Mouse (Mus musculus): ENCODE data around the gene Numb.

The Numb gene

DNA sequence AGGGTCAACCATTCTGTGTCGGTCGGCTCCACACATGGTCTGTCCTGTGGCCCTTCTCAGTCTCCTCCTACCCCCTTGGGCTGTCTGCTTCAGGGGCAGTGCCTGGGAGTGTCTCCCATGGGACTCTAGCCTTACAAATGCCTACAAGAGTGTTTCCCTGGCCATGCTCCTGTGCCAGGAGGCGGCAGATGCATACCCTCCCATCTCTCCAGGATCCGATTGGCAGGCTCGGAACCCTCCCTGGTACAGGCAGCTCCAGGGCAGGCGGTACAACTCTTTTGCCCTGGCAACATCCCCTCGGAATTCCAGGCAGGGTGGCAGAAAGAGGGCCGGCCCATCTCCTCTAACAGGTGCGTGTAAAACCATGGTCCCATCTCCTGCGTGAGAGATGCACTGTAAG lies 139.1 kb downstream of the Numb start:
- no peak for DNase-seq (ENCODE audit: low read depth, low spot score)

DNA sequence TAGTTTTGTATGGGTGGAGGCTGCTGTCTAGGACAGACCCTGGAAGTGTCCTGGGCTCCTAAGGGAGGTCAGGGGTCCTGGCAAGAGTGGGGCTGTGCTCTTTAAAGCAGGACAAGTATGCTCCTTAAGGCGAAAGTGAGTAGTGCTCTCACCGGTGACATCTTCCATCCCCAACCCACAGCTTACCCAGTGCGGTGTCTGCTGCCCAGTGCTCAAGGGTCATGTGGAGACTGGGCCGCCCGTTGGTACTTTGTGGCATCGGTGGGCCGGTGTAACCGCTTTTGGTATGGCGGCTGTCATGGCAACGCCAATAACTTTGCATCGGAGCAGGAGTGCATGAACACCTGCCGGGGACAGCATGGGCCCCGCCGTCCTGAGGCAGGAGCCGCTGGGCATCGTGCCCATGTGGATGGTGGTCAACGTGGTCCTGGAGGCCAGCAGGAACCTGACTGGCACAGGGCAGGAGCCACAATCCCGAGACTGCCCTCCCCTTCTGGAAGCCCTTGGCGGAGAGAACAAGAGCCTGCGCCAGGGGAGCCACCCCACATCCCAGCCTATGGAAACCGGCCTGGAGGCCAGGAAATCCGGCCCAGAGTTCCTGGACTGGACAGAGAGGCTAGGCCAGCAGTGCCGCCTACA lies 140.0 kb downstream of the Numb start:
- DNase-seq (ENCODE audit: low read depth, low spot score) = no peak

DNA sequence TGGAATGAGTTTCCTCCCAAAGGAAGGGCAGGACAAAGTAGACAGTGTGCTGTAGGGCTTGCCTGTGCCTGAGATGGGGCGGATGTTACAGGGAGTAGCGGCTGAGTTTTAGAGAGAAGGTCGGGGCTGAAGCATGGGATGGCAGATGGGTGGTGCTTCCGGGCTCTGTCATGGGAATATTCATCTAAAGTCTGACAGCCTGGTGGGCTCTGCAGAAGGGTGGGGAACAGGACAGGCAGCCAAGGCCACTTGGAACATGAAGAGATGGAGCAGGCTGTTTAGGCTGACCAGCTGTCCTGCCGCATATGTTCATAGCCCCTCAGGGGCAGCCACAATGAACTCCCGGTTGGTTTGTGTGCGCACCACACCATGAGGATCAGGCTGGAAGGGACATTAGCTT lies 140.5 kb downstream of the Numb start:
- no peak for DNase-seq (ENCODE audit: low read depth, low spot score)

DNA sequence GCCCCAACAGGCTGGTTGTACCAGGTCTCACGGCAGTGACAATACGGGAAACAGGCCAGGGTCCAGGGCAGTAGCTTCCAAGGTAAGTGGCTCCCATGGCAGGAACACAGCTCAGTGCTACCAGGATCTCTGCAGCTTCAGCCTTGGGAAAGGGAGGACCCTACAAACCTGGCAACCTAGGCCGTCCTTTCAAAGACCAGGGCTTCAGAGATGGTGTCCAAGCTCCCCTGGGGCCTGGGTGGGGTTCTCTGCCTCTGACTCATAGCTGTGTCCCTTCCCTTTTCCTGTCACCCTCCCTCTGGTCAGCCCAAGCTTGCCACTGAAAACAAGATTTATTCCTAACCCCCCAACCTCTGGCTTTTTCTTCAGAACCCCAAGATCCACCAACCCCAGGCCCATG lies 141.6 kb downstream of the Numb start:
- no peak for DNase-seq (ENCODE audit: low read depth, low spot score)

DNA sequence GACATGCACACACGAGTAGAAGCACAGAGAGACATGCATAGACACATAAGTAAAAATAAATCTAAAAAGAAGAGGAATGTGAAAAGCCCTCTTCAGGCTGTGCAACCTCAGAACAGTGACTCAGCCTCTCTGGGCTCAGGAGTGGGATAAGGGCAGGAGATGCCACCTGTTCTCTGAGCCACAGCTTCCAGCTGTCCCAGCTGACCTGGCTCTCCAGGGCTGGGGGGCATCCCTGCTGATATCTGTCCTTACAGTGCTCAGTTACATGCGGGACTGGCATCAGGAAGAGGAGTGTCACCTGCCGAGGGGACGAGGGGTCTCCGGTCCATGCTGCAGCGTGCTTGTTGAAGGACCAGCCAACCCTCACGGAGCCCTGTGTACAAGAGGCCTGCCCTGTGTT lies 145.0 kb downstream of the Numb start:
- DNase-seq (ENCODE audit: low read depth, low spot score) = no peak

DNA sequence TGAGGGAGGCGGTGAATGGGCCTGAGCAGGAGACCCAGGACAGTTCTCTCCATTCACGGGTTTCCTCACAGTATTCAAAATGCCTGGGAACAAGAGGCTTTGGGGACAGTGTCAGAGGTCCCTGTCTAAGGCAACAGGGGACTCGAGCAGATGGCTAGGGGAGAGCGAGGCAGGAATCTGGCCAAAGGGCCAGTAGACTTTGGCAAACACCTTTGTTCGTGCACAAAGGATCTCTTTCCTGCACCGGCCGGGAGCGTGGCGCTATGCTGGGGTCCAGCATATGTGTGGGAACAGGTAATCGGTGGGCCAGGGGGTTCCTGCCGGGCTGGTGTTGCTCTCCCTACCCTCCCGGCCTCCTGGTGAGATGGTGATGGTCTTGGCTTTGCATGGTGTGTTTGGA lies 146.1 kb downstream of the Numb start:
- DNase-seq (ENCODE audit: low read depth, low spot score) = no peak

DNA sequence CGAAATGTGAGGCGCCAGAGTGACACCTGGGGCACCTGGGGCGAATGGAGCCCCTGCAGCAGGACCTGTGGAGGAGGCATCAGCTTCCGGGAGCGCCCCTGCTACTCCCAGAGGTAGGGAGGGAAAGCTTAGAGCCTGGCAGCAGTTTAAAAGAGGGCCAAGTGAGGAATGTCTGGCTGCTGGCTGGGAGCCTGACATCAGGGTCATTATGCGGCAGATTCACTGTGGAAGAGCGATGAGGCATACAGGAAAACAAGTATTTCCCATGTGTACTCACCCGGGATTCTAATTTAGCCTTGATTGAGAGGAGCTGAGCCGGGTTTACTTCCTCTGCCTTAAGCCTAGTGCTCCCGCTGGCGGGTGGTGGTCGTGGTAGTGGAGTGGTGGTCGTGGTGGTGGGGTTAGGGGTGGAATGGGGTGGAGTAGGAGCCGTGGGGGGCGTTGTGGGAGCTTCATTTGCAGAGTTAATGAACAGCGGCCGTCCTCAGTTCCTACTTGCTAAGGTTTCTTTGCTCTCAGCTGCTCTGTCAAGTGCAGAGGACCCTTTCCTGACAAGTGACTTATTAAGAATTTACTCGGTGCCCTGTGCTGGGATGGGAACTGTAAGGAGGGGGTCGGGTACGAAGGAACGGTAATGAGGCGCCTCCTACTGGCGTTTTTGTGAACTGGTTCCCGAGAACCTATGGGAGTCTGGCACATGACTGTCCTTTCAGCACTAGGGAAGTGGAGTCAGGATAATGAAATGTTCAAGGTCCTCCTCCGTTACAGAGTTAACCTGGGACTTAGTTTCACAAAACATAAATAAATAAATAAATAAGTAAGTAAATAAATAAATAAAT lies 151.1 kb downstream of the Numb start:
- no peak for DNase-seq (ENCODE audit: low read depth, low spot score)

DNA sequence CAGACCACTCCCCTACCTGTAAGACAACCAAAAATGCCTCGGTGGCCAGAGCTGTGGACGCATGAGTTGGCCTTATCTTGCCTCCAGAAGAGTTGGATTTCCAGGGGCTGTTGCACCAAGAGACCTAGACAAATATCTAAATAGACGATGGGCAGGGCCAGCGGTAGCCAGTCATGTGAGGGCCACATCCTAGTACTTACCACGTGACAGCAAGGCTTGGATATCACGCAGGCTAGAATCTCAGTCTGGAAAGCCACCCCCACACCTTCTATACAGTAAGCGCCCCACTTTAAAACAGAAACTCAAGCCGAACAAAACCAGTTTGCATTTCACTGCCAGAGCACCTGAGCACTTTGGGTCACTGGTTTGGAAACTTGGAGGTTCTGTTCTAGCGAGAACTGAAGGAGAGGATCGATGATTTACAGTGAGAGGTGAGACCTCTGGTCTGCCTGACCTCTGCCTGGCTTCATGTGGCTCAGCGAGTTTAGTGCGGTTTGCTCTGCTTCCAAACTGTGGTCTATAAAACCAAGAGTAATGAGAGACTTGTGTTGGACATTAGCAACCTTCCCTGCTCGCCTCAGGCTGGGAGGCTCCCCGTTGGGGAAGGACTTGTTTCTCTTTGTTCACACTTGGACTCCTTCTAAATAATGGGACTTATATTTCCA lies 153.4 kb downstream of the Numb start:
- DNase-seq (ENCODE audit: low read depth, low spot score) = no peak

DNA sequence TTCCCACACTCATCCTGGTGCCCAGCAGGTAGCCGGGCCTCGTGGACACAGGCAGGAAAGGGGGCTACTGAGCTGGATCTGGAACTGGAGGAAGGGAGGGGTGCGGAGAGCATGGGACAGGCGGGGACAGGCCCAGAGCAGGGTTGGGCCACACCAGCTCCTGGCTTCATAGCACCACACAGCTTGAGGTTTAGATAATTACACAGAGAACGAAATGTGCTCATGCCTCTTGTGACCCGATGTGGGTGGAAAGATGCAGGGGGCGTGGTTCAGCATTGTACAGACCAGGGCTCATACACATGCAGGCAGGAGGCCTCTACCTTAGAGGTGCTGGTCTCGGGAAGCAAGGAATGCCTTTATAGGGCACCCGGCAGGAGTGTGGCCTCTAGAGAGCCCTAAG lies 153.9 kb downstream of the Numb start:
- no peak for DNase-seq (ENCODE audit: low read depth, low spot score)

DNA sequence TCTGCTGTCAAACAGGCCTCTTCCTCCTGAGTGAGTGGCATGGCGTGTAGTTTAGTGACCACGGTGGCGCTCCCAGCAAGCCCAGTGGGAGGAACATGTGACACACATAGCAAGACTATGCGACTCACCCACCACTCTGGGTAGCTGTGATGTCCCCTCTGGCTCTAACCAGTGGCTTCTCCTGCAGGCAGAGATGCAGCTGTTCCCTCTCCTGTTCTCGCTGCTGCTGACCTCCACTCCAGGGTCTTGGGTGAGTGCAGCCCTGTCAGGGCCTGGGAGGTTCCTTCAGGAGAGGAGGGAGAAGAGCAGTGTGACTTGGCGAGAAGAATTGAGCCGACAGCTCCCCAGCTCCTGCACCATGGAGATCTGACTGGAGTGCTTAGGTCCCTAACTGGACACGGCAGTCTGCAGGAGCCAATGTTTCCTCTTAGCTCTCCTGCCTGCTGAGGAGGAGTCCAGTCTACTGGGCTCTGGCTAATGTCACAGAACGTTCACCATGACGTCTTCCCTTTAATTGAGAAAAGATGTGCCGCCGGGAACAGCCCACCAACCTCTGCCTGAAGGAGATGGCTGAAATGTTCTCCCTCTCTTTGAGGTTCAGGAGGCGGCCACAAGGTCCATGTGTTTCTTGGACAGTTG lies 155.7 kb downstream of the Numb start:
- no peak for DNase-seq (ENCODE audit: low read depth, low spot score)

DNA sequence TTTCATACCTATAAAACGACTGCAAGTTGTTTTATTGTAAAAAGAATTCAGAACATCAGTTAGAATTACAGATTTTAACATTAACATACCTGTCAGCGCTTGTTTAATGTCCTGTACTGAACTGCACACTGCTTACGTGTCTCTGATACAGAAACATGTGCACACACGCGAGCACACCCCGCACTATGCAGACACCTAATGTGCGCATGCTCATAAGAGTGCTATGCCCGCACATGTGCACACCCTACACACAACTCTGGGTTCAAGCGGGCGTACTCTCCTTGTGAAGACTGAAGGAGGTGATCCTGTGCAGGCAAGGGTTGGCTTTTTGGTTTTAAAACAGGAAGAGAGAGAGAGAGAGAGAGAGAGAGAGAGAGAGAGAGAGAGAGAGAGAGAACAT lies 157.2 kb downstream of the Numb start:
- no peak for DNase-seq (ENCODE audit: low read depth, low spot score)

DNA sequence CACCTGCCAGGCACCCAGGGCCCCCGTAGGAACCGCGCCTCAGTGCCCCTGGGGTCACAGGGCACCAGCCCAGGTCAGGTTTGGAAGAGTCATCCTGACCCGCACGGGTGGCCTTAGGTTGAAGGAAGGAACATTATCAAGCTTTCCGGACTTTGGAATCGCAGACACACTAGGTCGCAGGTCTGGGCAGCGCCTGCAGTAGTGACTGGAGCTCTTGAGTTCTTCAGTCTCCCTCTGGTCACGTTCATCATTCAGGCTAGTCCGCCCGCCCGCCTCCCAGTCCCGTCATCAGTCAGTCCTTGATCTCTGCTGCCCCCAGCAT lies 157.7 kb downstream of the Numb start:
- no peak for DNase-seq (ENCODE audit: low read depth, low spot score)

DNA sequence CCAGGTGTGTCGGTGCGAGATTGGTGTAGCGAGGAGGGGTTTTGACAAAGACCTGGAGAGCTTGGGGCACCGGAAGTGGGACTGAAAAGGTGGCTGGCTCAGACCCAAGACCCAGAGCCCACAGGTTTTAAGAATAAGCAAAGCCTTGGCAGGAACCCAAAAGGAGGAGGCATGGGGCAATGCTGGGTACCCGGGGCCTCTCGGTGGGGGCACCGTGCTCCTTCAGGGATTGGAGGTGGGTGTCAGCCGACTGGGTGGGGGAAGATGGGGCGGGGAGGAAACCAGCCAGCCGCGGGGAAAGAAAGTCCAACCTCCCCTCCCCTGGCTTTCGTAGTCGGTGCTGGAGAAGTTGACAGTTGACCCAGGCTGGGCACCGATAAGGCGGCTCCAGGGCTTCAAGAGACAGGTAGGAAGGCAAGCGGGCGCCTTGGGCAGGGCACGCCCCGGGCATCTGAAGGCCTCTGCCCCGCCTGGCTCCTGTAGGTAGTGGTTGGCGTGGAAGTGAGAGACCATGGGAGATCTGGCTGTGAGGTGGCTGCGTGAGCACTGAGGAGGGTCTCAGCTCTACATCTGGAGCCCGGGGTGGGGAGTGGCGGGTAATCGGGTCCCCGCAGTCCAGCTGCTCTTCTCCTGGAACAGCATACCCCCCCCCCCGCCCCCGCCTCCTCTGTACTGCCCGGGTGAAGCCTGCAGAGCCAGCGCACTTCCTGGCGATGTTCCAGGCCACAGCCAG lies 158.3 kb downstream of the Numb start, which contains the start of gene Papln:
Gene Papln (plus strand): TSS at position 324 of the 733 bp plus-strand sequence.
- DNase-seq (ENCODE audit: low read depth, low spot score) = no peak

DNA sequence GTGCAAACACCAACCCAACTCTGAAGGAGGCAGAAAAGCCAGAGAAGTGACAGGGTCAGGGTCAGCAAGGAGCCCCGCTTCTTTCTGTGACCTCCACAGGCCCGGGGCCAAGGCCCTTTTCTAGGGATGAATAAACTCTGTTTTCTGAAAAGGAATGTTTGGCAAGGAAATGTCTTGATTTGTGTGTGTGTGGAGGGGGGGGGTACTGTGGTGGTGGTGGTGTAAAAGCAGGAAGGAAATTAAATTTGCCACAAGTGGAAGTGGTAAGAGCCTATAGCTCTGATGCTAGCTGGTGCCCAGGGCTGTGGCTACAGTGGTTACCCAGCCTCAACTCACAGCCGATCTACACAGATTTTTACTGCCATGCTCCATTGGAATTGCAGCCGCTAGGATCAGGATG lies 159.0 kb downstream of the Numb start:
- no peak for DNase-seq (ENCODE audit: low read depth, low spot score)

DNA sequence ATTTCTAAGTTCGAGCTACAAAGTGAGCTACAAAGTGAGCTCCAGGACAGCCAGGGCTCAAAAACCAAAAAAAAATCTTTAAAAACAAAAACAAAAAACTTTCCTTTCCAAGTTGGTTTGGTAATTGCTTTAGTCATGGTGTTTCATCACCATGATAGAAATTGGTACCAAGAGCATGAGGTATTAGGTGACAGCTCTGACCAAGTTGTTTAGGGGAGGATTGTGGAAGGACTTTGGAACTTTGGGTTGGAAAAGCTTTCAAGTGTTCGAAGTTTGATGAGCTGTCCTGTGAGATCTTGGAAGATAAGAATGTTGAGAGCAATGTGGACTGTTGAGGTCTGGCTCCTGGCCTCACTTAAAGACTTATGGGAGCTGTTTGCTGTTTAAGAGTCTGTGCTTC lies 161.5 kb downstream of the Numb start:
- no peak for DNase-seq (ENCODE audit: low read depth, low spot score)

DNA sequence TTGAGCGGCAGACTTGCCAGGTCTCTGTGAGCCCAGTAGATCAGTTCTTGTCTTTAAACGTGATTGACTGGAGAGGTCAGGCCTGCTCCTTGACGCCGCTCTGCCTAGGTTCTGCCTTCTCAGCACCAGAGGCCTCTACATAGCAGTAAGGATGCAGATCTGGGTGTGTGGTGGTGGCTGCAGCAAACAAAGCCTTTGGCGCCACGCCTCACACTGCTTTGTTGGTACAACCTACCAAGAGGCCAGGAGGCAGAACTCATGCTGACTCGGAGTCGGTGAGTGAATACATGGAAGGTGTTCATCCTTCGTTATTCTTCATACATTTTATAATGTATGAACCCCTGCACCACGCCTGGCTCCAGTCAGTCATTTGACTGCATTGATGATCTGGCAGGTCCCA lies 163.0 kb downstream of the Numb start:
- no peak for DNase-seq (ENCODE audit: low read depth, low spot score)

DNA sequence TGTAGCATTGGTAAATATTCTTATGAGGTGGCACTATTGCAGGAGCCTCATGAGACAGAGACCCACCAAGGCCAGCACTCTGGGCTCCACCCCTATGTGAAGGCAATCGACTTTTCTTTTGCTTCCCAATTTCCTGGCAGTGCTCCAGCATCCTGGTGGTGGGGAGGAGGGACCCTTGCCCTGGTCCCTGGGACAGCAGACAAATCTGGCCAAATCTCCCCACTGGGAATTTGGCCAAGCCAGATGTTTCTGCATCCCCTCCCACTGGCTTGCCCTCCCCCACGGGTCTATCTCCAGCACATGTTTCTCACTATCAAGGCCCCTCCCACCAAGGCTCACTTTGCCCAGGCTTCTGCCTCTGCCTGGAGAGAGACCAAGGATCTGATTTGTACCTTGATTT lies 169.2 kb downstream of the Numb start:
- DNase-seq (ENCODE audit: low read depth, low spot score) = no peak

DNA sequence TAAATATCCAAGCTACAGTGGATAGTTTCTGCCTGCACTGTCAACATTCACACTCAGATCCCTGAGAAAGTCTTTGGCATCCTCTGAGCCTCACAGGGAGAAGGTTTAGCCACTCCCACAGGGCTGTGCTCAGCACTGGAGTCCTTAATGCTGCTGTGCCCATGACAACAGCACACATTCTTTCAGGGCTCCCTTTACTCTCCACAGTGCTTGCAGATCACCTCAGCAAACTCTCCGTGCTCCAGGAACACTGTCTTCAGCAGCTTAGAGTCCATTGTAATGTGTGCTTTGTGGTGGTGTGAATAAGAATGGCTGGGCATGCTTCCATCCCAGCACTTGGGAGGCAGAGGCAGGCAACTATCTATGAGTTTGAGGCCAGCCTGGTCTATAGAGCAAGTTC lies 172.5 kb downstream of the Numb start:
- no peak for DNase-seq (ENCODE audit: low read depth, low spot score)

All from brain, embryonic 18.5 days (tissue).